Mouse (Mus musculus) kidney, postnatal 0 days (tissue): Measurements from ENCODE around the gene Olfr543. TPM values are rescaled to one million over a fixed set of nuclear protein-coding genes. Genes with fewer than 3 reads are reported as not detected.

Experiments used
- ATAC-seq: fragments of 200-750 bp; cut with Nextera tagmentation; replicated peaks from 2 replicates; pipeline ENCODE4 v1.8.0; 2017; ENCODE audit warnings: low read depth, moderate number of reproducible peaks, moderate TSS enrichment, moderate library complexity; ENCODE audit not compliant: low FRiP score
- DNase-seq: peaks from one replicate; pipeline ENCODE4 v3.0.0-alpha.2; 2016; ENCODE audit warnings: low spot score
- H3K27ac ChIP-seq: fragments of 300-500 bp; sonication (generic); 2 replicates; pipeline ENCODE4 v1.5.1; 2014; ENCODE audit warnings: mild to moderate bottlenecking
- H3K27me3 ChIP-seq: fragments of 300-500 bp; sonication (generic); 2 replicates; pipeline ENCODE4 v1.6.1; 2014; ENCODE audit warnings: low read length, mixed read lengths; ENCODE audit not compliant: insufficient read depth
- H3K36me3 ChIP-seq: fragments of 300-500 bp; sonication (generic); 2 replicates; pipeline ENCODE4 v1.6.1; 2014; ENCODE audit warnings: low read length, mixed read lengths; ENCODE audit not compliant: insufficient read depth
- H3K4me1 ChIP-seq: fragments of 300-500 bp; sonication (generic); replicated peaks from 2 replicates; pipeline ENCODE4 v1.6.1; 2014; ENCODE audit warnings: antibody characterized with exemption, low read length, mixed read lengths; ENCODE audit not compliant: insufficient read depth
- H3K4me2 ChIP-seq: fragments of 300-500 bp; sonication (generic); 2 replicates; pipeline ENCODE4 v1.6.1; 2014; ENCODE audit warnings: mild to moderate bottlenecking, low read length, moderate library complexity, mixed read lengths
- H3K4me3 ChIP-seq: fragments of 300-500 bp; sonication (generic); replicated peaks from 2 replicates; pipeline ENCODE4 v1.5.1; 2014; ENCODE audit warnings: low read depth, low read length
- H3K9ac ChIP-seq: fragments of 300-500 bp; sonication (generic); 2 replicates; pipeline ENCODE4 v1.6.1; 2014; ENCODE audit warnings: low read depth, low read length
- H3K9me3 ChIP-seq: fragments of 300-500 bp; sonication (generic); replicated peaks from 2 replicates; pipeline ENCODE4 v1.6.1; 2016; ENCODE audit warnings: low read length, inconsistent platforms, mixed read lengths
- CTCF ChIP-seq: IDR thresholded peaks from 2 replicates; pipeline ENCODE4 v1.5.1; 2016; ENCODE audit warnings: antibody characterized with exemption, low read depth, mild to moderate bottlenecking, moderate library complexity
- WGBS: fragments of 180-500 bp; shearing (Covaris S2); extraction: QIAGEN DNeasy Blood & Tissue Kit; methylation state at CpG from one replicate; pipeline ENCODE4 v1.1.7; 2014; 5-methylcytosine and 5-hydroxymethylcytosine counted together
- polyA plus RNA-seq: library from polyadenylated mRNA; unstranded; fragments of >200 nt; fragmentation: Nextera tagmentation; extraction: Ambion mirVana; gene quantifications from 2 replicates; pipeline ENCODE4 v1.2.1, GENCODE M21; 2015

Gene Olfr543
- polyA plus RNA-seq, 1 experiment from 2014 or later, result not detected

- no peak for TF ChIP-seq CTCF
- Histone ChIP-seq H3K4me3 (peak overlapping the region; percentile 72), H3K4me2 (peak overlapping the region; percentile 61), H3K9ac (no peak overlapping the region), H3K4me1 (no peaks in the 10 kb centered on the region; the same call in 1 of the 2 replicates), H3K27ac (0 out of 2 replicates have a peak overlapping the region, but pooled peaks have one; percentile 58), H3K27me3 (no peaks in the 10 kb centered on the region), H3K9me3 (no peaks in the 10 kb centered on the region), H3K36me3 (0 out of 2 replicates have a peak, but pooled peaks cover under 1% of the 10 kb centered on the region)
- DNase-seq, result peak; percentile 5
- no peak for ATAC-seq
- 58% methylated on average over 15 of the region's 15 CpGs for WGBS
Observed at GRCm38 (mm10) chr7:102440822-102441656, 40.4 kb downstream of the Olfr543 start.

DNA sequence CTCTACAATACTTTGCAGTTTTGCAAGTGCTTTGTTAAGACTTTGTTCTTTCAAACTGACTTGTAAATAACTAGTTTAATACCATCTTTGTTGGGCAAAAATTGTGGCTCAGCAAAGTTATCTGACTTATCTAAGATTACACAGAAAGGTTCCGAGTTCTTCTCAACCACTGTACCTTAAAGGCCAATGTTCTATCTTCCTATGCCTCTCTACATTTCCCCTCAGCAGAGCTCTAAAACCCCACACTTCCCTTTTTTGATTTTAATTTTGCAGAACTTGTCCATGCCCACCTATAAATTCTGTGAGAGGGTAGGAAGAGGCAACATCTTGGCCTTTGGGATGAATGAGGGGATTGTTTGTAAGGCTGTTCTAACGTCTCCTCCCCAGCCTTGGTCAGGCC lies 47.1 kb downstream of the Olfr543 start:
- no peak for ATAC-seq
- no peaks in the 10 kb centered on the region for H3K9me3 ChIP-seq
- no peak for TF ChIP-seq CTCF
- no peak overlapping the region for H3K4me3 ChIP-seq
- 73% methylated on average over 2 of the region's 2 CpGs for WGBS
- no peak overlapping the region for H3K27ac ChIP-seq
- no peak overlapping the region for H3K4me2 ChIP-seq
- H3K27me3 ChIP-seq, result no peaks in the 10 kb centered on the region
- H3K36me3 ChIP-seq, result no peaks in the 10 kb centered on the region
- H3K9ac ChIP-seq, result no peak overlapping the region
- no peaks in the 10 kb centered on the region for H3K4me1 ChIP-seq
- DNase-seq, result no peak

Other genes starting within 250 kb of the Olfr543 start
- 50.6 and 52.1 TPM in 2 replicates for gene Rhog, start 225.6 kb downstream of the Olfr543 start, polyA plus RNA-seq
- gene Stim1, start 213.9 kb downstream of the Olfr543 start, polyA plus RNA-seq, result 9.7 and 10.3 TPM in 2 replicates
- gene Rrm1, start 40.0 kb downstream of the Olfr543 start, polyA plus RNA-seq, result 52.0 and 70.6 TPM in 2 replicates
- 0.05 and 0.06 TPM in 2 replicates for gene Olfr544, start 6.6 kb upstream of the Olfr543 start, polyA plus RNA-seq
- gene Olfr545, start 17.9 kb upstream of the Olfr543 start, polyA plus RNA-seq, result not detected in 2 replicates
- not detected in 2 replicates for gene Olfr547, start 53.1 kb upstream of the Olfr543 start, polyA plus RNA-seq
- gene Olfr548-ps1, start 59.2 kb upstream of the Olfr543 start, polyA plus RNA-seq, result not detected in 2 replicates
- not detected in 2 replicates for gene Olfr549, start 68.2 kb upstream of the Olfr543 start, polyA plus RNA-seq
- gene Trim21, start 83.8 kb upstream of the Olfr543 start, polyA plus RNA-seq, result 1.1 TPM in 2 replicates
- not detected in 2 replicates for gene Olfr550, start 89.8 kb upstream of the Olfr543 start, polyA plus RNA-seq
- not detected in 2 replicates for gene Olfr551, start 110.2 kb upstream of the Olfr543 start, polyA plus RNA-seq
- not detected in 2 replicates for gene Olfr552, start 116.1 kb upstream of the Olfr543 start, polyA plus RNA-seq
- gene Olfr553, start 136.5 kb upstream of the Olfr543 start, polyA plus RNA-seq, result not detected in 2 replicates
- not detected in 2 replicates for gene Olfr554, start 156.8 kb upstream of the Olfr543 start, polyA plus RNA-seq
- gene Olfr555, start 177.1 kb upstream of the Olfr543 start, polyA plus RNA-seq, result not detected in 2 replicates
- gene Olfr556, start 183.2 kb upstream of the Olfr543 start, polyA plus RNA-seq, result not detected in 2 replicates
- 10.6 and 11.3 TPM in 2 replicates for gene Trim68, start 205.6 kb upstream of the Olfr543 start, polyA plus RNA-seq
- gene Olfr557, start 214.2 kb upstream of the Olfr543 start, polyA plus RNA-seq, result not detected in 2 replicates
- 1.3 and 1.4 TPM in 2 replicates for gene Olfr558, start 220.5 kb upstream of the Olfr543 start, polyA plus RNA-seq
- gene Olfr33, start 237.4 kb upstream of the Olfr543 start, polyA plus RNA-seq, result not detected in 2 replicates
- gene Olfr559, start 245.8 kb upstream of the Olfr543 start, polyA plus RNA-seq, result not detected in 2 replicates